Mouse (Mus musculus) neutrophil, adult 5-6 weeks (primary cell): ENCODE data around the gene Eddm3b. TPM values are rescaled to one million over a fixed set of nuclear protein-coding genes. Genes with fewer than 3 reads are reported as not detected.
"Not testable (repeated sequence)": the region's sequence is repeated elsewhere in the genome, so short reads cannot be mapped to it uniquely, and the experiment has no call there.

Source experiments
- ATAC-seq: fragments of 151-379, 151-347 bp; 2 replicates; pipeline ENCODE4 v1.8.0; 2017; ENCODE audit warnings: mild to moderate bottlenecking, moderate TSS enrichment; ENCODE audit not compliant: insufficient number of reproducible peaks, poor library complexity, low FRiP score, severe bottlenecking; ENCODE audit errors: extremely low read depth
- total RNA-seq: library from RNA; stranded (forward); fragments of 200-1000 nt; gene quantifications from 2 replicates; pipeline ENCODE4 v1.2.3, GENCODE M21; 2017

Gene Eddm3b
- total RNA-seq, 1 experiment from 2014 or later = not detected

- ATAC-seq = peak; percentile 33; the same call in 1 of the 2 replicates
These were observed 18.1 kb downstream of the Eddm3b start for GRCm38 (mm10) chr14:51132372-51132771.

GRCm38 (mm10) chr14:51140342-51140741 is 26.1 kb downstream of the Eddm3b start:
- no peak for ATAC-seq

DNA sequence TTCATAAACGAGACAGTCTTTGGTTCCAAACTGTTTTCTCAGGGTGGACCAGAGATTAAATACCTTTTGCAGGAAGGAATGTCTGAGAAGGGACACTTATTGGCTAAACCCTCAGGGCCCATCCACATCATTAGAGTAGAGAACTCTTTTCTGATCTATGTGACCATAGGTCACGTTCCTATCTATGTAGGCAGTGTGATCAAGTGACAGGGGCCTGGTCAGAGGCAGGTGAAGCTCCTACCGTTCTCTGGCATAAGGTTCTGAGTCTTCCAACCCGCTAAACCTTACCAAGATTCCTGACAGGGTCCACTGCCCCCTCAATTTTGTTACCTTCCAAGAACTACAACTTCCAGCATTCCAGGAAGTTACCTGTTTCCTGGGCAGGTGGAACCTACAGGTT is 27.9 kb downstream of the Eddm3b start:
- no peak for ATAC-seq

DNA sequence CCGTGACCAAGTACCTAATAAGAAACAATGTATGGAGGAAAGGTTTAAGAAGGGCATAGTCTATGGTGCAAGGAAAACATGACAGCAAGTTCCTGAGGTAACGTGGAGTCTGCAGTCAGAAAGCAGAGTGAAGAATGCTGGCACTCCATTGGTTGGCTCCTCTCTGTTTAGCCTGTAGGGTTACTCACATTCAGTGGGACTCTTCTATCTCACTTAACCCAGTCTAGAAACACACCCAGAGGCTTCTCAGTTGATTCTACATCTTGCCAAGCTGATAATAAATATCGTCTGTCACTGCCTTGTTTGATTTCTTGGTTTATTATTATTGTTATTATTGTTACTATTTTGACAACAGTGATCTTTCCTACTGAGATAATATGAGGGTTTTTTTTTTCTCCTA is 28.3 kb downstream of the Eddm3b start:
- ATAC-seq = no peak

- no peak for ATAC-seq
These were observed 29.1 kb downstream of the Eddm3b start for GRCm38 (mm10) chr14:51143287-51143686.

- no peak for ATAC-seq
These were observed 29.7 kb downstream of the Eddm3b start for GRCm38 (mm10) chr14:51143937-51144336.

GRCm38 (mm10) chr14:51144451-51144850 is 30.2 kb downstream of the Eddm3b start:
- ATAC-seq = no peak

DNA sequence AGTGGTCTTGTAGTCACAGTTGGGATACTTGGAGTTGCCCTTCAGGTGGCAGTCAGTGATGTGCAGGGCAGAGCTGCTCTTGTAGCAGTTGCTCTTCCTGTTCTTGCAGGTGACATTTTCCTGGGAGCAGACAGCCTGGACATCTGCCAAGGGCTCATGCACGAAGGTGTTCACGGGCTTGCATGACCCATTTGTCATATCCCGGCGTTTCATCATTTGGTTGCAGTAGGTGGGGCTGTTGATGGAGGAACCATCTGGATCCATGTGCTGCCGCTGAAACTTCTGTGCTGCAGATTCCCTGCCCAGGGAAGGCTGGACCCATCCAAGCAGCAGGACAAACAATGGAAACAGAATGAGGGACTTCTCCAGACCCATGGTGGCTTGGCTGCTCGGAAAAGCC is 31.3 kb downstream of the Eddm3b start:
- no peak for ATAC-seq

DNA sequence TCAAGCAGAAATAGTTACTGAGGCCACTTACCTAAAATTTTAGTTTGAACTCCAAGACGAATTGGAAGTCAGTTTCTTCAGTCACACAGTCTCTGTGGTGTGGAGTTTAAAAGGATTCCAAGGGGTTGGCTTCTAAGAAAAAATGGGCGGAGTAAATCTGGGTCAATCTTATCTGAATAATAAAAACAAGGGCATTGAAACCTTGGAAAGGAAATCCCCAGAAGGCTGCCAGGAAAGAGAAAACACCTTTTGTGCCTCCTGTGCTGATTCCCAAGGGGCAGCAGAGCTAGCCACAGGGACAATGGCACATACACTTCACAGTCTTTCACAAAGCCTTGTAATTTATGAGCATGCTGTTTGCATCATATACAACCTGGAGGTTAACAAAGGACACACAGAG is 32.5 kb downstream of the Eddm3b start, which contains the start of gene Rnase1:
Gene Rnase1 (minus strand): TSS at position 101 of the 400 bp plus-strand sequence.
- ATAC-seq = no peak

DNA sequence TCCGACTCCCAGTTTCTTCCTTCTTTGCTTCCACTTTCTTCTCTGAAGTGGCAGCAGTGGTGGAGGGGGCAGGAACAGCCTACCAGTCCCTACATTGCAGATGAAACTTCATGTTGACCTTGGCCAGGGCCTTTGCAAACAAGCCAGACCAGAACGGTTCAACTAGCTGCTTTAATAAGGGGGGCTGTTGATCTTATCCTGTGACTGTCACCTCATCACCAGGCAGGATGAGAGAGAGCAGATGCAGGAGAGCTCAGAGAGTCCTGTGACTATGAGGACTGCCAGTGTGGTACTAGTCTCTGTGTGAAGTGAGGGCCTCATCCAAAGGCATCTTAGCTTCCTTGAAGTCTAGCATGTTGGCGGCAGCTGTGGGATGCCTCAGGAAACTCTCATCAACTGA is 33.8 kb downstream of the Eddm3b start:
- ATAC-seq = no peak

- ATAC-seq = no peak
These were observed 34.9 kb downstream of the Eddm3b start for GRCm38 (mm10) chr14:51149164-51149563.

DNA sequence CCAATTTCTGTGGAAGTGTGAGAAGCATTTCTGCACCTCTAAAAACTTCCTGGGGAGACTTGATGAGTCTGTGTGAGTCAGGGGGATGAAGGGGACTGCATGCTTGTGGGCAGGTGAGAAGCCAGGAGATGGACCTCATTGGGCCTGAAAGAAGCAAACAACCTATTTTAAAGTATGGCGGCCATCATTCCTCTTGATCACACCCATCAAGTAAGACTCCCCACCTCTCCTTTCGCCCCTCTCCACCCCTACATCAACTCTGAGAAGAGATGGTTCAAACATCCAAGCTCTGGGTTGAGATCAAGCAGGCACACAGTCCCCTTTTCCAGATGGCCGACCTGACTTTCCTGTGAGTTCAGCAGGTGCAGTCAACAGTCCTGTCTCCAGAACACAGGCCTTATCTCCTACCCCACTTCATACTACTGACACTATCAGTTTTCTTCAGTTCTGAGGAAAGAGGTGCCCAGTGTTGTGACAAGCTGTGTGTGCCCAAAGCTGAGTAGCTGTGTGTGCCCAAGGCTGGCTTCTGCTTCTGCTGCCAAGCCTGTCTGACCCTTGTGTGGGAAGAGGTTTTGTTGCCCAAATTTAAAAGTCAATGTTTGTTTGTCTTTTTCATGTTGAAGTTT is 36.1 kb downstream of the Eddm3b start:
- no peak for ATAC-seq

DNA sequence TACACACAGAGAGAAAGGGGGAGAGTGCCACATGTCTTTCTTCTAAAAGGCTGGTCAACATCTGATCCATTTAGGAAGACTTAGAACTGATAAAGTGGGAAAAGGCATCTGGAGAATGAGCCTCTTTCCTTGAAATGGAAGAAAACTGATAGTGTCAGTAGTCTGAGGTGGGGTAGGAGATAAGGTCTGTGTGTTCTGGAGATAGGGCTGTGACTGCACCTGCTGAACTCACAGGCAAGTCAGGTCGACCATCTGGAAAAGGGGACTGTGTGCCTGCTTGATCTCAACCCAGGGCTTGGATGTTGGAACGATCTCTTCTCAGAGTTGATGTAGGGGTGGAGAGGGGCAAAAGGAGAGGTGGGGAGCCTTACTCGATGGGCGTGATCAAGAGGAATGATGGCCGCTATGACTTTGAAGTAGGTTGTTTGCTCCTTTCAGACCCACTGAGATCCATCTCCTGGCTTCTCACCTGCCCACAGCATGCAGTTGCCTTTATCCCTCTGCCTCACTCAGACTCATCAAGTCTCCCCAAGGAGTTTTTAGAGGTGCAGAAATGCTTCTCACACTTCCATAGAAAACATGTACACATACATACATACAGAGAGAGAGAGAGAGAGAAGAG is 38.1 kb downstream of the Eddm3b start:
- ATAC-seq = no peak

DNA sequence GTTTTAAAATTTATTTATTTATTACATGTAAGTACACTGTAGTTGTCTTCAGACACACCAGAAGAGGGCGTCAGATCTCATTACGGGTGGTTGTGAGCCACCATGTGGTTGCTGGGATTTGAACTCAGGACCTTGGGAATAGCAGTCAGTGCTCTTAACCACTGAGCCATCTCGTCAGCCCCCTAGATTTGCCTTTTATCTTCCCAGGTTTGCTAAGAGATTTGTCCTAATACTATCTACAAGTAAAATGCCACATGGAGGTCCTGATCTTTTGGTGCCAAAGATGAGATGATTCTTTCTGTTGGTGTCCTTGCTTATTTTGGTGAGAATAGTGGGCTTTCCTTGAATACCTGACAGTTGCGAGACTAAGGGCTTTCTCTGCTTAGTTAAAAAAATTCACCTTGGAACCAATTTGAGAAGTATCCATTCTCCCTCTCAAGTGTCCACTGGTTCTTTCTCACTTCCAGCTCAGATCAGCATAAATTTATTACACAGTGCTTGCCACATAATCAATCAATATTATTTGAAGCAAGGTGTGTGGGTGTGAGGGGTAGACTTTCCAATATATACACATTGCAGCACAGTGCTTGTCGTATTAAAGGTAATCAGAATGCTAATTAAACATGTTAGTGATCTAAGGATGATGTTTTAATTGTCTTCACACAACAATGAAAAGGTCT is 42.0 kb downstream of the Eddm3b start:
- ATAC-seq = no peak

DNA sequence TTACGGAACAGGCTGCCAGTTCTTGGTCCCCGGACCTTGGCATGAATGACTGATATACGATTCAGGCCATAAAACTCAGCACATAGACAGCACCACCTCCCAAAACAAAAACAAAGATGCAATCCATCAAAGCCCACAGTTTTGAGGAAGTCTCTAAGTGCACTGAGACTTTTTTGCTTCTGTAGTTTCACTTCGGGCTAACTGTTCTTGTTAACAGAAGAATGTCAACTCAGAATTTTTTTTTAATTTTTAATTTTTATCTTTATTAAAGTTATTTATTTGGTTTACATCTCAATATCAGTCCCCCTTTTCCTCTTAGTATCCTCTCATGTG is 42.5 kb downstream of the Eddm3b start:
- 0 out of 2 replicates have a peak, but pooled peaks have one; percentile 26 for ATAC-seq

DNA sequence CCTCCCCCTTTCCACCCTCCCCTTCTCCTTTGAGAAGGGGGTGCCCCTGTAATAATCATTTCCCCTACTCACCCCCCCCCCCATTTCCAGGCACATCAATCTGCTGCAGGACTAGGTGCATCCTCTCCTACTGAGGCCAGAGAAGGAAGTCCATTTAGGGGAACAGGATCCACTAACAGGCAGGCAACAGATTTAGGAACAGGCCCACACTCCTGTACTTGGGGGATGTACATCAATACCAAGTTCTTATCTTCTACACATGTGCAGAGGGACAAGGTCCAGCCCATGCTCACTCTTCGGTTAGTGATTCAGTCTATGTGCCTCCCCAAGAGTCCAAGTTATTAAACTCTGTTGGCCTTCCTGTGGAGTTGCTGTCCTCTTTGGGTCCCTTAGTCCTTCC is 42.8 kb downstream of the Eddm3b start:
- ATAC-seq = no peak

- ATAC-seq = not testable (repeated sequence)
These were observed 47.8 kb downstream of the Eddm3b start, which contains the start of gene Rnase2b for GRCm38 (mm10) chr14:51161976-51162375. Rnase2b (plus strand) TSS chr14:51162260.

GRCm38 (mm10) chr14:51163323-51163722 is 49.1 kb downstream of the Eddm3b start:
- not testable (repeated sequence) for ATAC-seq

DNA sequence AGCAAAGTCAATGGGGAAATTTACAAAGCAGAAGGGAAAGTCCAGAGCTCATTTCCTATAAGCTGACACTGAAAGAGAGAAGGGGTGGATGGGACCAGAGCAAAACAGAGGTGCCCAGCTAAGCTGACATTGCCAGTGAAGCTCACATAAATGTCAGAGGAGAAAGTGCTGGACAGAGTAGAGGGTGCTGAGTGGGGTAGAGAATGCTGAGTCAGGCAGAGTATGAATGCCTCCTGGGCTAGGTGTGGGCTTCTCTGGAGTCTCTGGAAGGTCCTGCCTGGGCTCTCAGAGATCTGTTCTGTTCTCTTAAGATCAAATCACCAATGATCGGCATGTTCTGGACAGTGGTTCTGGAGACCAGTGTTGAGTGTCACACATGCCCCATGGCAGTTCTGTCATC is 51.2 kb downstream of the Eddm3b start:
- no peak for ATAC-seq

DNA sequence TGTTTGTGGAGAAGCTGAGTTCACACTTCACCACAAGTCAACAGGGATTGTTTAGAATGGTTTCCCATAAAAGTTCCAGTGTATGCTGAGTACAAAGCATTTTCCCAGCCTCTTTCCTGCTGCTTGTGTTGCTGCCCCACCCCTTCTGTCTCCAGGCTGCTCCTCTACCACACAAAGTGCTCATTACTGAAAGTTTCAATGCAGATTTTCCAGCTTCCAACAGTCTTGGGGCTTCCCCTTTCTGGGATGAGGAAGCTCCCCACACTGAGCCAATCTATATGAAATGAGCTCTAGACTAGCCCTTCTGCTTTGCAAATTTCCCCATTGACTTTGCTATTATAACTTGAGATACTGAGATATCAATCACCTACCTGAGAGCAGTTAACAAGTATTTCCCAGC is 51.8 kb downstream of the Eddm3b start:
- no peak for ATAC-seq
